Mouse (Mus musculus): ENCODE measurements around the gene Trp53.

DNA sequence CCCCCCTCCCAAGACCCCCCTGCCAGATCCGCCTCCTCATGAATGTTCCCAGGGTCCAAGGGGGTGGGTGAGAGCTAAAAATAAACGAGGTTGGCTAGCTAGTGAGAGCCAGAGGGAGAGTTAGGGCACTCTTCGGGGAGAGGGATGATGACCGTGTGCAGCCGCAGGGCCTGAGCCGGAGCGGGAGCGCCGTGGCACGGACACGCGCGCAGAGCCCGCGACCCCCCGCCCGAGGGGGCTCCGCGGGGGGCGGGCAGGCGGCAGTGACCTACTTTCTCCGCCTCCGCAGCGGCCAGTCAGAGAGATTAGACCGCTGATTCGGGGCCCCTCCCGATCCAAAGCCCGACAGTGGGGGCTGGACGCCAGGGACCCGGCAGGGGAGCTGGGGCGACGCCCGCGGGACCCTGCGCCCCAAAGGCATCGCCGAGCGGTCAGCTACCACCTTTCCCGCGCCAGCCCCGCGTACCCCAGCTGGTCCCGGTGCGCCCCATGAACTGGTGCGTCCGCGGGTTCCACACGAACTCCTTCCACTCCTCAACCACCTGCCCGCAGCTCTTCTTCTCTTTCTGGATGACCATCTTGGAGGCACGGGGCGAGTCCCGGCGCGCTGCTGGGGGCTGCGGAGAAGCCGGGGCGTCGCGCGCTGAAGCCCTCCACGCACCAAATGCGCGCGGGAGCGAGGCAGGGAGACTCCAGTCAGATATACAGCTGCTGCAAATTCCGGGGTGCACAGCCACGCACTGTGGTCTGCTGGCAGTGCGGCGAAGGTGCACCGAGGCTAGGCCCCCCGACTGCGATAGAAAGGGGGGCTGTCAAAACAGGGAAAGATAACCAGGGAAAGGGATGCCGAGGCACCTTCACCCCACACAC is 24.9 kb downstream of the Trp53 start:
- TF ChIP-seq CTCF (IDR thresholded peaks at IDR 0.05; ENCODE audit: low read depth), result no peak
- TF ChIP-seq EP300 (IDR thresholded peaks at IDR 0.05; ENCODE audit: low read depth), result no peak

All from liver, postnatal 0 days (tissue).